Mouse (Mus musculus) Patski (cell line): ENCODE data around the gene Tmbim7. TPM values are rescaled to one million over a fixed set of nuclear protein-coding genes. Genes with fewer than 3 reads are reported as not detected.

Source experiments
- ATAC-seq: fragments of 100-300 bp; one replicate; pipeline ENCODE4 v1.8.0; 2021
- CTCF ChIA-PET: fragments of 350-600 bp; sonication (Branson Sonifier 250); formaldehyde crosslinking; loops from one replicate; lab custom pipeline; 2022; ENCODE audit warnings: inconsistent platforms; lab: Charles Lee
- POLR2A ChIA-PET: fragments of 350-600 bp; sonication (Branson Sonifier 250); formaldehyde crosslinking; loops from one replicate; lab custom pipeline; 2022; ENCODE audit warnings: antibody characterized with exemption, inconsistent platforms; lab: Charles Lee
- DNase-seq: peaks from one replicate; pipeline ENCODE4 v3.0.0-alpha.2; 2011; ENCODE audit warnings: low read depth, low spot score
- H3K27me3 ChIP-seq: fragments of 371-371 bp; one replicate; pipeline ENCODE4 v1.5.1; 2021
- CTCF ChIP-seq: fragments of 100-300 bp; IDR thresholded peaks from one replicate; pipeline ENCODE4 v1.5.1; 2021
- in situ Hi-C: fragments of 300-500 bp; cut with MboI; formaldehyde crosslinking; loops from 3 replicates; pipeline ENCODE4 v1.11.1; 2018; ENCODE audit warnings: low pct_unique_long_range_greater_than_20kb, mixed read lengths
- polyA plus RNA-seq: library from polyadenylated mRNA; unstranded; gene quantifications from one replicate; pipeline ENCODE4 v1.2.3, GENCODE M21; 2021

The Tmbim7 gene
- polyA plus RNA-seq, 1 experiment from 2014 or later, result not detected

GRCm38 (mm10) chr5:3702180-3702579, 51.2 kb downstream of the Tmbim7 start:
- H3K27me3 ChIP-seq, result no peaks in the 10 kb centered on the region
- DNase-seq (no peak), ATAC-seq (no peak)
- in situ Hi-C loops, result no loop called here
- no peak for TF ChIP-seq CTCF
- ChIA-PET POLR2A (interaction anchor here (0.9 kb wide), 1 partner anchor 27 kb away, joined by 4 read pairs; no protein-coding TSS in a partner anchor), CTCF (interaction anchor here (1.0 to 1.5 kb wide), 2 partner anchors 10 to 13 kb away, joined by 3 to 5 read pairs; no protein-coding TSS in a partner anchor)

- DNase-seq, result no peak
- ChIA-PET POLR2A (no interaction called here), CTCF (interaction anchor here (2.8 kb wide), 1 partner anchor 16 kb away, joined by 11 read pairs; no protein-coding TSS in a partner anchor)
- H3K27me3 ChIP-seq, result no peaks in the 10 kb centered on the region
- in situ Hi-C loops, result no loop called here
- no peak for TF ChIP-seq CTCF
- ATAC-seq, result no peak
Measured at GRCm38 (mm10) chr5:3715800-3716199, 64.8 kb downstream of the Tmbim7 start.

GRCm38 (mm10) chr5:3719371-3719770, 68.4 kb downstream of the Tmbim7 start:
- no peak for ATAC-seq
- ChIA-PET CTCF (interaction anchor here (1.2 kb wide), 1 partner anchor 13 kb away, joined by 3 read pairs; no protein-coding TSS in a partner anchor), POLR2A (no interaction called here)
- in situ Hi-C loops, result no loop called here
- no peak for TF ChIP-seq CTCF
- no peaks in the 10 kb centered on the region for H3K27me3 ChIP-seq
- no peak for DNase-seq

- CTCF ChIA-PET, result no interaction called here
- TF ChIP-seq CTCF, result no peak
- in situ Hi-C loops, result no loop called here
- H3K27me3 ChIP-seq, result no peaks in the 10 kb centered on the region
- no peak for DNase-seq
- POLR2A ChIA-PET, result no interaction called here
- ATAC-seq, result no peak
Measured at GRCm38 (mm10) chr5:3722873-3723272, 71.9 kb downstream of the Tmbim7 start.

- POLR2A ChIA-PET, result no interaction called here
- DNase-seq (no peak), ATAC-seq (no peak)
- in situ Hi-C loops, result no loop called here
- CTCF ChIA-PET, result no interaction called here
- no peak for TF ChIP-seq CTCF
- H3K27me3 ChIP-seq, result no peaks in the 10 kb centered on the region
Measured at GRCm38 (mm10) chr5:3723415-3723814, 72.4 kb downstream of the Tmbim7 start.

GRCm38 (mm10) chr5:3725491-3725890, 74.5 kb downstream of the Tmbim7 start:
- TF ChIP-seq CTCF, result no peak
- in situ Hi-C loops, result no loop called here
- ChIA-PET POLR2A (no interaction called here), CTCF (no interaction called here)
- DNase-seq, result no peak
- no peaks in the 10 kb centered on the region for H3K27me3 ChIP-seq
- ATAC-seq, result no peak

- ChIA-PET POLR2A (interaction anchor here (0.7 to 0.8 kb wide), 2 partner anchors 24 to 27 kb away, joined by 3 to 4 read pairs; no protein-coding TSS in a partner anchor), CTCF (interaction anchor here (1.3 kb wide), 1 partner anchor 25 kb away, joined by 3 read pairs; no protein-coding TSS in a partner anchor)
- ATAC-seq (no peak), DNase-seq (no peak)
- H3K27me3 ChIP-seq, result no peaks in the 10 kb centered on the region
- no peak for TF ChIP-seq CTCF
- in situ Hi-C loops, result no loop called here
Measured at GRCm38 (mm10) chr5:3728820-3729219, 77.8 kb downstream of the Tmbim7 start.

Other genes starting within 250 kb of the Tmbim7 start
- 34.2 TPM for gene Fam133b, start 107.3 kb upstream of the Tmbim7 start, polyA plus RNA-seq
- gene 1700109H08Rik, start 79.6 kb upstream of the Tmbim7 start, polyA plus RNA-seq, result 1.2 TPM
- gene Pex1, start 55.1 kb upstream of the Tmbim7 start, polyA plus RNA-seq, result 34.7 TPM
- gene Rbm48, start 54.6 kb upstream of the Tmbim7 start, polyA plus RNA-seq, result 11.6 TPM
- gene Gatad1, start 6.0 kb downstream of the Tmbim7 start, polyA plus RNA-seq, result 146 TPM
- 35.3 TPM for gene Ankib1, start 151.7 kb downstream of the Tmbim7 start, polyA plus RNA-seq
- 46.1 TPM for gene Krit1, start 152.0 kb downstream of the Tmbim7 start, polyA plus RNA-seq
- 0.35 TPM for gene Lrrd1, start 194.0 kb downstream of the Tmbim7 start, polyA plus RNA-seq
- gene Mterf1a, start 242.8 kb downstream of the Tmbim7 start, polyA plus RNA-seq, result 6.7 TPM